Mouse (Mus musculus): ENCODE results near the gene C130026I21Rik. TPM values are rescaled to one million over a fixed set of nuclear protein-coding genes. Genes with fewer than 3 reads are reported as not detected.
"Not testable (repeated sequence)": the region's sequence is repeated elsewhere in the genome, so short reads cannot be mapped to it uniquely, and the experiment has no call there.

The C130026I21Rik gene
- polyA plus RNA-seq, 1 experiment from 2014 or later: 0.44 TPM

DNA sequence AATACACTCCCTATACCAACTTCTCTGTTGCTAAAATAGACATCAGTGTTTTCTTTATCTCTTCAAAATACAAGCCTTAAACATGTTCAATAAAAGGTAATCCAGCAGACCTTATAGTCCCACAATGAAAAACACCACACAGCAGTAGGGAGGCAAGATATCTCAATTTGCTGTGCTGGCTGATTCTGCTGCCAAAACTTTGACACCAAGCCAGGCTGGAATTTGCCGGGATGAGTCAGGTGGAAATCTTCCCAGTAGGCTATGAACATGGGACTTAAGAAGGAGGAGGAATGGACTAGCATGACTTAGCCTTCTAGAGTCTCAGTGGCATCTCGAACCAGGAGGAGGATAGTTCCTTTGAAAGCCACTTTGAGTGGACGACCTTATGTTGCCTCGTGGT lies 91.4 kb downstream of the C130026I21Rik start:
- not testable (repeated sequence) for H3K4me3 ChIP-seq (ENCODE audit: low read depth, low read length); H3K27ac ChIP-seq (replicated peaks); H3K36me3 ChIP-seq (ENCODE audit: control insufficient read depth, insufficient read depth, low read length); H3K27me3 ChIP-seq (ENCODE audit: control insufficient read depth, insufficient read depth, low read length); H3K9ac ChIP-seq (ENCODE audit: low read length); DNase-seq (ENCODE audit: low spot score); ATAC-seq (ENCODE audit: low FRiP score, low TSS enrichment); H3K4me1 ChIP-seq (replicated peaks; ENCODE audit: control insufficient read depth, insufficient read depth); H3K9me3 ChIP-seq (ENCODE audit: control insufficient read depth, low read length); H3K4me2 ChIP-seq (replicated peaks; ENCODE audit: low read depth)
- WGBS: 84% methylated on average over 4 of the region's 4 CpGs

DNA sequence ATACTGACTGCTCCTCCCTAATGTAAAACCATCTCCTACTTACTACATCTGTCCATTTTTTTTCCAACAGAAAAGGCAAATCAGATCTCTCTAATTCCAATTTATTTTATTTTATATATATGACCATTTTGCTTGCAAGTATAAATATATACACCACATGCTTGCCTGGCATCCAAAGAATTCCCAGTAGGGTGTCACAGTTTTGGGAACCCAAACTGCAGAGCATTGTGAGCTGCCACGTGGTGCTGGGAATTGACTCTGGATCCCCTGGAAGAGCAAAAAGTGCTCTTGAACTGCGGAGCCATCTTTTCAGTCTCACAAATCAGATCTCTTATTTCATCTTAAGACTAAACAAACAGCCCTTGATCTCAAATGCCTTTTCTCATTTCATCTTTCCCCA lies 107.5 kb downstream of the C130026I21Rik start:
- not testable (repeated sequence) for ATAC-seq (ENCODE audit: low FRiP score, low TSS enrichment)

DNA sequence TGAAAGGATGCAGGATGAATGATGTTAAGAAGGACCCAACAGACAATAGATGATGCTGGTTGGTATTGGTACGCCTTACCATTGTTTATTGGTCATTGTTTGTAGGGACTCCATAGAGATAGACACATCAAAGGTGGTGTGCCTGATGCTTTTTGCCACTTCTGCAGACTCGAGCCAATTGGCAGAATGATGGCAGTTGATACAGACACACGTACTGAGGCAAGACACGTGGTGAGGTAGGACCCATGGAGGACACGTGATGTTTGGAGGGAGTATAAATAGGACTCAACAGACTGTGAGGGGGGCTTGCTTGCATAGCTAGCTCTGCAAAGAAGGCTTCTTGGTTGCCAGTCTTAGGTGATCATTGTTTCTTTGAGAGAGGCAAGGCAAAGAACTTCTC lies 115.2 kb downstream of the C130026I21Rik start:
- H3K4me2 ChIP-seq (replicated peaks; ENCODE audit: low read depth); H3K36me3 ChIP-seq (ENCODE audit: control insufficient read depth, insufficient read depth, low read length); H3K27ac ChIP-seq (replicated peaks); DNase-seq (ENCODE audit: low spot score); H3K4me3 ChIP-seq (ENCODE audit: low read depth, low read length); H3K9ac ChIP-seq (ENCODE audit: low read length); H3K27me3 ChIP-seq (ENCODE audit: control insufficient read depth, insufficient read depth, low read length); H3K4me1 ChIP-seq (replicated peaks; ENCODE audit: control insufficient read depth, insufficient read depth); ATAC-seq (ENCODE audit: low FRiP score, low TSS enrichment); H3K9me3 ChIP-seq (ENCODE audit: control insufficient read depth, low read length): not testable (repeated sequence)
- WGBS: 77% methylated on average over 4 of the region's 5 CpGs

More for the DNA sequence above, 107.5 kb downstream of the C130026I21Rik start:
- H3K4me1 ChIP-seq (replicated peaks; ENCODE audit: control insufficient read depth, insufficient read depth); H3K9me3 ChIP-seq (ENCODE audit: control insufficient read depth, low read length); H3K36me3 ChIP-seq (ENCODE audit: control insufficient read depth, insufficient read depth, low read length); H3K27me3 ChIP-seq (ENCODE audit: control insufficient read depth, insufficient read depth, low read length); H3K9ac ChIP-seq (ENCODE audit: low read length); H3K4me3 ChIP-seq (ENCODE audit: low read depth, low read length); H3K27ac ChIP-seq (replicated peaks); DNase-seq (ENCODE audit: low spot score); H3K4me2 ChIP-seq (replicated peaks; ENCODE audit: low read depth): not testable (repeated sequence)
- WGBS: 41% methylated on average over 1 of the region's 2 CpGs

DNA sequence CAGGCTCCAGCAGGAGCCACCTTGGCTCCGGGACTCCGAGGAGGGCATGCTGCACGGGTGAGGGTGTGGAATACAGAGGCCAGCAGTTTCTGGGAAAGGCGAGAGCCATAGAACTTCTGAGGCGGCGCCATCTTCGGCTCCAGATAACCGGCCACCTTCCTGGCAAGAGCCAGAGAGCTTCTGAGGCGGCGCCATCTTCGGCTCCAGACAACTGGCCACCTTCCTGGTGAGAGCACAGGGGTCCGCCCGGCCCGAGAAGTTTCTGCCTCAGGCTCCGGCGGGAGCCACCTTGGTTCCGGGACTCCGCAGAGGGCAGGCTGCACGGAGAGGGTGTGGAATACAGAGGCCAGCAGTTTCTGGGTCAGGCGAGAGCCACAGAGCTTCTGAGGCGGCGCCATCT lies 136.7 kb downstream of the C130026I21Rik start:
- H3K4me3 ChIP-seq (ENCODE audit: low read depth, low read length); H3K9ac ChIP-seq (ENCODE audit: low read length); H3K36me3 ChIP-seq (ENCODE audit: control insufficient read depth, insufficient read depth, low read length); H3K4me2 ChIP-seq (replicated peaks; ENCODE audit: low read depth); H3K4me1 ChIP-seq (replicated peaks; ENCODE audit: control insufficient read depth, insufficient read depth); ATAC-seq (ENCODE audit: low FRiP score, low TSS enrichment); H3K27ac ChIP-seq (replicated peaks); DNase-seq (ENCODE audit: low spot score); H3K27me3 ChIP-seq (ENCODE audit: control insufficient read depth, insufficient read depth, low read length); H3K9me3 ChIP-seq (ENCODE audit: control insufficient read depth, low read length): not testable (repeated sequence)
- WGBS: 90% methylated on average over 18 of the region's 22 CpGs

DNA sequence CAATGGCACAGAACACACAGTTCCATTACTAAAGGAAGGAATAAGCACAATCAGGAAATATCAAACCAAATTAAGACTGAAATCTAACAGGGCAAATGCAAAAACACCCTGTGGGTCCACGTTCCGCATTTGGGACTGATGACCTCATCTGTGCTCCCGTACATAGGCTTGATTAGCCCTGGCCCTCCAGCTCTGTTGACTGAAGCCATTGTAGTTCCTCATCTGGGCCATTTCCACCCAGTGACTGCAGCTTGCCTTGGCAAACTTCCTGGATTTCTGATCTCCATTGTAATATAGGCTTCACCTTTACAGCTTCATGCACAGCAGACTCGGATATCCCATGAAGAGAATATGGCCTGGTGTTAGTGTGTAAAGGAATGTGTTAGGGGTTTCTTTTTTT lies 148.5 kb downstream of the C130026I21Rik start:
- 84% methylated on average over 4 of the region's 4 CpGs for WGBS
- H3K36me3 ChIP-seq (ENCODE audit: control insufficient read depth, insufficient read depth, low read length); H3K4me3 ChIP-seq (ENCODE audit: low read depth, low read length); H3K27ac ChIP-seq (replicated peaks); H3K27me3 ChIP-seq (ENCODE audit: control insufficient read depth, insufficient read depth, low read length); H3K4me1 ChIP-seq (replicated peaks; ENCODE audit: control insufficient read depth, insufficient read depth); ATAC-seq (ENCODE audit: low FRiP score, low TSS enrichment); H3K4me2 ChIP-seq (replicated peaks; ENCODE audit: low read depth); H3K9ac ChIP-seq (ENCODE audit: low read length); H3K9me3 ChIP-seq (ENCODE audit: control insufficient read depth, low read length); DNase-seq (ENCODE audit: low spot score): not testable (repeated sequence)

DNA sequence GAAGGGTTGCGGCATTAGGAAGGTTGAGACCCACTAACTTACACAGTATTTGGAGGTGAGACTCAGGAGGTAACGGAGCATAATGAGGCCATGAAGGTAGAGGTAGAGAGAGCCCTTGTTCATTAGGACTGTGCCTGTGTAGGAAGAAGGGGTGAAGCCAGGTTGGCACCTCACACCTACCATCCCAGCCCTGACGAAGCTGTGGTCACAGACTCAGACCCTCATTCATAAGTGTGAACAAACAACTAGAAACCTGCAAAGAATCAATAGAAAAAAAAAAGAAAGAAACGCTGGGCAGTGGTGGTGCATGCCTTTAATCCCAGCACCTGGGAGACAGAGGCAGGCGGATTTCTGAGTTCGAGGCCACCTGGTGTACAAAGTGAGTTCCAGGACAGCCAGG lies 152.0 kb downstream of the C130026I21Rik start:
- not testable (repeated sequence) for H3K4me3 ChIP-seq (ENCODE audit: low read depth, low read length); H3K36me3 ChIP-seq (ENCODE audit: control insufficient read depth, insufficient read depth, low read length); H3K9me3 ChIP-seq (ENCODE audit: control insufficient read depth, low read length); H3K9ac ChIP-seq (ENCODE audit: low read length); H3K27ac ChIP-seq (replicated peaks); H3K4me2 ChIP-seq (replicated peaks; ENCODE audit: low read depth); DNase-seq (ENCODE audit: low spot score); ATAC-seq (ENCODE audit: low FRiP score, low TSS enrichment); H3K27me3 ChIP-seq (ENCODE audit: control insufficient read depth, insufficient read depth, low read length); H3K4me1 ChIP-seq (replicated peaks; ENCODE audit: control insufficient read depth, insufficient read depth)
- WGBS: 65% methylated on average over 5 of the region's 6 CpGs

DNA sequence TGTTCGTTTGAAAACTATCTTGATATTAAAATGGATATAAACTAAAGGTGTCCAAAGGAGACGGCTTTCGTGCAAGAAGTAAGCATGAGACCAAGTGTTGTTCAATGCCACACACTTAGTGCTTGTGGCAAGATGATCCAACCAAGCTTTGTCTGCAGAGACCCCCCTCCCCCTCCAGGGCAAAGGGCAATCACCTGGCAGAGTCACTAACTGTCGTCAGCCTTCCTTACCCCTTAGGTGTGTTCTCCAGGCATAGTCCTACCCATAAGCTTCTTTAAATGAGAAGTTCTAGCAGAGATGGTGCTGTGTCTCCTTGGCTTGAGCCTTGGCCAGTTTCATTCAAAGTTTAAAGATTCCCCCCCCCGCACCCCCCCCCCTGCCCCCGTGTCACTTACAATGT lies 152.8 kb downstream of the C130026I21Rik start:
- H3K9me3 ChIP-seq (ENCODE audit: control insufficient read depth, low read length); H3K36me3 ChIP-seq (ENCODE audit: control insufficient read depth, insufficient read depth, low read length); H3K27me3 ChIP-seq (ENCODE audit: control insufficient read depth, insufficient read depth, low read length); H3K4me3 ChIP-seq (ENCODE audit: low read depth, low read length); H3K4me2 ChIP-seq (replicated peaks; ENCODE audit: low read depth); H3K4me1 ChIP-seq (replicated peaks; ENCODE audit: control insufficient read depth, insufficient read depth); DNase-seq (ENCODE audit: low spot score); H3K27ac ChIP-seq (replicated peaks); ATAC-seq (ENCODE audit: low FRiP score, low TSS enrichment); H3K9ac ChIP-seq (ENCODE audit: low read length): not testable (repeated sequence)
- 64% methylated on average over 4 of the region's 6 CpGs for WGBS

All from stomach, postnatal 0 days (tissue).